Mouse (Mus musculus): ENCODE measurements around the gene Tnfrsf18. TPM values are rescaled to one million over a fixed set of nuclear protein-coding genes. Genes with fewer than 3 reads are reported as not detected.

The Tnfrsf18 gene
- polyA plus RNA-seq, 1 experiment from 2014 or later: 3.3 TPM

GRCm38 (mm10) chr4:156077499-156078301 lies 51.7 kb downstream of the Tnfrsf18 start:
- no peaks in the 10 kb centered on the region for H3K36me3 ChIP-seq (ENCODE audit: control insufficient read depth, insufficient read depth, low read length)
- H3K4me3 ChIP-seq (ENCODE audit: low read depth, low read length): peak overlapping the region; percentile 40
- peak; percentile 52 for TF ChIP-seq CTCF (IDR thresholded peaks at IDR 0.05; ENCODE audit: low read depth)
- TF ChIP-seq EP300 (optimal IDR thresholded peaks at IDR 0.05): no peak
- H3K9me3 ChIP-seq (ENCODE audit: control insufficient read depth, low read length): no peaks in the 10 kb centered on the region
- H3K4me1 ChIP-seq (replicated peaks; ENCODE audit: control insufficient read depth, insufficient read depth): peaks cover 7% of the 10 kb centered on the region; the same call in 1 of the 2 replicates
- under 1% methylated on average over 55 of the region's 58 CpGs for WGBS
- ATAC-seq (ENCODE audit: low FRiP score, low TSS enrichment): peak; percentile 92
- peak overlapping the region; percentile 96 for H3K27ac ChIP-seq (replicated peaks)
- peak overlapping the region; percentile 69 for H3K4me2 ChIP-seq (replicated peaks; ENCODE audit: low read depth)
- H3K9ac ChIP-seq (ENCODE audit: low read length): peak overlapping the region; percentile 66
- H3K27me3 ChIP-seq (ENCODE audit: control insufficient read depth, insufficient read depth, low read length): no peaks in the 10 kb centered on the region
- DNase-seq (ENCODE audit: low spot score): peak; percentile 94

MicroRNAs encoded within 50 kb of the gene (microRNA counts, 519-probe panel; counts per million panel counts)
- 6,506 counts per million, percentile 83 among the panel's probes with 10 or more counts for microRNA mmu-miR-200a
- microRNA mmu-miR-200b: 7,212 counts per million, percentile 92 among the panel's probes with 10 or more counts
- microRNA mmu-miR-429: 7,469 counts per million, percentile 94 among the panel's probes with 10 or more counts

Small RNA genes lying within 50 kb of the gene (microRNA-seq; reads per million reads assigned to microRNA genes)
- gene Mir200a: 2,875 reads per million, percentile 84 among the genes with 10 or more reads in this experiment
- gene Mir200b: 18,380 reads per million, percentile 96 among the genes with 10 or more reads in this experiment
- 43,095 reads per million, percentile 99 among the genes with 10 or more reads in this experiment for gene Mir429

Other genes starting within 250 kb of the Tnfrsf18 start
- gene Tmem88b, start 240.3 kb upstream of the Tnfrsf18 start, polyA plus RNA-seq (2015; fragmentation: Nextera tagmentation; extraction: Ambion mirVana): 0.13 and 0.27 TPM in 2 replicates
- 0.10 and 0.13 TPM in 2 replicates for gene Ankrd65, start 235.7 kb upstream of the Tnfrsf18 start, polyA plus RNA-seq (2015; fragmentation: Nextera tagmentation; extraction: Ambion mirVana)
- 230 and 240 TPM in 2 replicates for gene Mrpl20, start 223.3 kb upstream of the Tnfrsf18 start, polyA plus RNA-seq (2015; fragmentation: Nextera tagmentation; extraction: Ambion mirVana)
- gene Ccnl2, start 213.7 kb upstream of the Tnfrsf18 start, polyA plus RNA-seq (2015; fragmentation: Nextera tagmentation; extraction: Ambion mirVana): 72.2 and 83.2 TPM in 2 replicates
- 129 and 133 TPM in 2 replicates for gene Aurkaip1, start 194.9 kb upstream of the Tnfrsf18 start, polyA plus RNA-seq (2015; fragmentation: Nextera tagmentation; extraction: Ambion mirVana)
- 79.4 and 88.4 TPM in 2 replicates for gene Mxra8, start 186.5 kb upstream of the Tnfrsf18 start, polyA plus RNA-seq (2015; fragmentation: Nextera tagmentation; extraction: Ambion mirVana)
- gene Dvl1, start 178.8 kb upstream of the Tnfrsf18 start, polyA plus RNA-seq (2015; fragmentation: Nextera tagmentation; extraction: Ambion mirVana): 8.1 and 10.4 TPM in 2 replicates
- 0.11 and 0.28 TPM in 2 replicates for gene Tas1r3, start 162.8 kb upstream of the Tnfrsf18 start, polyA plus RNA-seq (2015; fragmentation: Nextera tagmentation; extraction: Ambion mirVana)
- gene Cptp, start 156.7 kb upstream of the Tnfrsf18 start, polyA plus RNA-seq (2015; fragmentation: Nextera tagmentation; extraction: Ambion mirVana): 25.0 and 26.5 TPM in 2 replicates
- 30.7 and 32.6 TPM in 2 replicates for gene Ints11, start 156.6 kb upstream of the Tnfrsf18 start, polyA plus RNA-seq (2015; fragmentation: Nextera tagmentation; extraction: Ambion mirVana)
- 35.7 and 36.5 TPM in 2 replicates for gene Pusl1, start 134.4 kb upstream of the Tnfrsf18 start, polyA plus RNA-seq (2015; fragmentation: Nextera tagmentation; extraction: Ambion mirVana)
- gene Acap3, start 134.3 kb upstream of the Tnfrsf18 start, polyA plus RNA-seq (2015; fragmentation: Nextera tagmentation; extraction: Ambion mirVana): 9.7 and 10.2 TPM in 2 replicates
- gene Ube2j2, start 82.3 kb upstream of the Tnfrsf18 start, polyA plus RNA-seq (2015; fragmentation: Nextera tagmentation; extraction: Ambion mirVana): 72.8 and 75.5 TPM in 2 replicates
- 48.5 and 59.1 TPM in 2 replicates for gene C1qtnf12, start 63.8 kb upstream of the Tnfrsf18 start, polyA plus RNA-seq (2015; fragmentation: Nextera tagmentation; extraction: Ambion mirVana)
- gene B3galt6, start 33.5 kb upstream of the Tnfrsf18 start, polyA plus RNA-seq (2015; fragmentation: Nextera tagmentation; extraction: Ambion mirVana): 9.0 and 9.4 TPM in 2 replicates
- gene Sdf4, start 33.3 kb upstream of the Tnfrsf18 start, polyA plus RNA-seq (2015; fragmentation: Nextera tagmentation; extraction: Ambion mirVana): 129 and 137 TPM in 2 replicates
- gene Tnfrsf4, start 12.3 kb upstream of the Tnfrsf18 start, polyA plus RNA-seq (2015; fragmentation: Nextera tagmentation; extraction: Ambion mirVana): 0.21 and 0.48 TPM in 2 replicates
- gene Ttll10, start 33.2 kb downstream of the Tnfrsf18 start, polyA plus RNA-seq (2015; fragmentation: Nextera tagmentation; extraction: Ambion mirVana): 2.7 TPM in 2 replicates
- gene 9430015G10Rik, start 83.8 kb downstream of the Tnfrsf18 start, polyA plus RNA-seq (2015; fragmentation: Nextera tagmentation; extraction: Ambion mirVana): 4.9 and 5.4 TPM in 2 replicates
- gene Rnf223, start 104.3 kb downstream of the Tnfrsf18 start, polyA plus RNA-seq (2015; fragmentation: Nextera tagmentation; extraction: Ambion mirVana): 7.6 and 7.7 TPM in 2 replicates
- 17.7 and 21.4 TPM in 2 replicates for gene Agrn, start 171.3 kb downstream of the Tnfrsf18 start, polyA plus RNA-seq (2015; fragmentation: Nextera tagmentation; extraction: Ambion mirVana)
- 3.1 and 4.1 TPM in 2 replicates for gene Isg15, start 174.7 kb downstream of the Tnfrsf18 start, polyA plus RNA-seq (2015; fragmentation: Nextera tagmentation; extraction: Ambion mirVana)
- gene AW011738, start 177.1 kb downstream of the Tnfrsf18 start, polyA plus RNA-seq (2015; fragmentation: Nextera tagmentation; extraction: Ambion mirVana): 1.2 and 1.6 TPM in 2 replicates
- gene Perm1, start 189.7 kb downstream of the Tnfrsf18 start, polyA plus RNA-seq (2015; fragmentation: Nextera tagmentation; extraction: Ambion mirVana): 4.0 and 4.6 TPM in 2 replicates
- 34.0 and 41.9 TPM in 2 replicates for gene Plekhn1, start 208.7 kb downstream of the Tnfrsf18 start, polyA plus RNA-seq (2015; fragmentation: Nextera tagmentation; extraction: Ambion mirVana)
- 30.2 and 30.6 TPM in 2 replicates for gene Noc2l, start 209.8 kb downstream of the Tnfrsf18 start, polyA plus RNA-seq (2015; fragmentation: Nextera tagmentation; extraction: Ambion mirVana)
- 0.08 and 0.18 TPM in 2 replicates for gene Samd11, start 229.5 kb downstream of the Tnfrsf18 start, polyA plus RNA-seq (2015; fragmentation: Nextera tagmentation; extraction: Ambion mirVana)

Data from stomach, postnatal 0 days (tissue).